Comparison of ENCODE assay signal across 24 mouse cellular contexts in the genomic region with DNA sequence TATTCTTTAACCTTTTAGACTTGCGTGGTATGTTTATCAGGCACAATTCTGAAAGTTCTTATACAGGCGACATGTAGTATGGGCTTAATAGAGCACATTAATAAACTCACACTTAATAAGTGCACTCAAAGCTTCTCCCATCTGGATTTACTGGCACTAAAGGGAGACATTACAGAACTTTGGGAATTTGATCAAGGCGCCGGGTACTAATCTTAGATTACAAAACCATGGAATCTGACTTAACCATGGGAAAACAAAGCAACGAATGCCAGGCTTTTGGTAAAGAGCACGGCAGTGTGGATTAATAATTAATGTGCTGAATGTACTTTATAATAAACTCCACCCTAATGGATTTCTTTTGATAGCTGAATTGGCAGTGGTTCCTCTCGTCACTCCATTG.
DNase-seq lines count a peak whose midpoint lies in the region; ATAC-seq and TF ChIP-seq lines count a peak whose summit lies in the region.
"Had no signal": no experiment of that assay in that cellular context is flagged by ENCODE, and none has a peak within 500 bp of the region (broad histone marks: within the 10 kb centered on the region; RNA-seq: fewer than 3 reads in every experiment).

No protein-coding gene starts in this region.

- H3K9ac ChIP-seq in liver, adult 2 months (ENCODE audit: low read depth, low read length): no peak overlapping the region
- no peak overlapping the region for H3K9ac ChIP-seq in liver, embryonic 11.5 days (ENCODE audit: low read depth, low read length)
- H3K9ac ChIP-seq in lung, postnatal 0 days (replicated peaks; ENCODE audit: low read depth): no peak overlapping the region
- no peak overlapping the region for H3K9ac ChIP-seq in hindbrain, embryonic 12.5 days
- H3K9ac ChIP-seq: forebrain, embryonic 13.5 days; heart, embryonic 13.5 days; hindbrain, embryonic 13.5 days had no signal

- TF ChIP-seq EP300 in lung, postnatal 0 days (IDR thresholded peaks at IDR 0.05): peak; percentile 45; the same call in 1 of the 2 replicates

- no peaks in the 10 kb centered on the region for H3K36me3 ChIP-seq in liver, adult 2 months (ENCODE audit: control insufficient read depth, insufficient read depth, low read length)
- H3K36me3 ChIP-seq in liver, embryonic 11.5 days (ENCODE audit: control insufficient read depth, insufficient read depth, low read length): no peaks in the 10 kb centered on the region
- H3K36me3 ChIP-seq in lung, postnatal 0 days (ENCODE audit: insufficient read depth, low read length): no peaks in the 10 kb centered on the region
- no peaks in the 10 kb centered on the region for H3K36me3 ChIP-seq in hindbrain, embryonic 12.5 days
- H3K36me3 ChIP-seq: forebrain, embryonic 10.5 days; heart, embryonic 10.5 days; heart, embryonic 13.5 days; hindbrain, embryonic 13.5 days had no signal

- no peak for TF ChIP-seq POLR2A in liver, adult 2 months (IDR thresholded peaks at IDR 0.05; ENCODE audit: extremely low read depth, insufficient read depth, low read length)

- H3K4me2 ChIP-seq in liver, embryonic 11.5 days: no peak overlapping the region
- H3K4me2 ChIP-seq in lung, postnatal 0 days (replicated peaks; ENCODE audit: low read depth, low read length): no peak overlapping the region
- H3K4me2 ChIP-seq in hindbrain, embryonic 12.5 days (replicated peaks): no peak overlapping the region
- H3K4me2 ChIP-seq: forebrain, embryonic 13.5 days; heart, embryonic 13.5 days; hindbrain, embryonic 13.5 days had no signal

- H3K4me1 ChIP-seq in liver, adult 2 months (ENCODE audit: control insufficient read depth, insufficient read depth, low read length): no peaks in the 10 kb centered on the region
- H3K4me1 ChIP-seq in liver, embryonic 11.5 days (replicated peaks; ENCODE audit: control insufficient read depth, insufficient read depth, low read length): no peaks in the 10 kb centered on the region
- no peaks in the 10 kb centered on the region for H3K4me1 ChIP-seq in lung, postnatal 0 days (ENCODE audit: insufficient read depth, low read depth, low read length)
- no peaks in the 10 kb centered on the region for H3K4me1 ChIP-seq in hindbrain, embryonic 12.5 days
- H3K4me1 ChIP-seq: forebrain, embryonic 10.5 days; forebrain, embryonic 13.5 days; heart, embryonic 10.5 days; hindbrain, embryonic 13.5 days had no signal

- H3K4me3 ChIP-seq in liver, adult 2 months (ENCODE audit: insufficient read depth, low read depth, low read length): no peak overlapping the region
- no peak overlapping the region for H3K4me3 ChIP-seq in liver, embryonic 11.5 days (ENCODE audit: low read depth, low read length)
- H3K4me3 ChIP-seq in lung, postnatal 0 days (ENCODE audit: low read depth, low read length): no peak overlapping the region
- no peak overlapping the region for H3K4me3 ChIP-seq in hindbrain, embryonic 12.5 days
- H3K4me3 ChIP-seq: forebrain, embryonic 10.5 days; forebrain, embryonic 13.5 days; heart, adult 2 months; heart, embryonic 10.5 days; heart, embryonic 13.5 days; hindbrain, embryonic 13.5 days had no signal

- H3K27ac ChIP-seq in liver, adult 2 months (replicated peaks; ENCODE audit: insufficient read depth, low read depth, low read length): no peak overlapping the region
- H3K27ac ChIP-seq in liver, embryonic 11.5 days (ENCODE audit: low read depth, low read length): no peak overlapping the region
- no peak overlapping the region for H3K27ac ChIP-seq in lung, postnatal 0 days (ENCODE audit: low read length)
- H3K27ac ChIP-seq in hindbrain, embryonic 12.5 days: no peak overlapping the region
- H3K27ac ChIP-seq: forebrain, embryonic 10.5 days; forebrain, embryonic 13.5 days; heart, adult 2 months; heart, embryonic 10.5 days; heart, embryonic 13.5 days; hindbrain, embryonic 13.5 days had no signal

- H3K79me2 ChIP-seq in liver, adult 2 months (ENCODE audit: control insufficient read depth, insufficient read depth, low read length): no peaks in the 10 kb centered on the region

- H3K27me3 ChIP-seq in liver, adult 2 months (ENCODE audit: control insufficient read depth, insufficient read depth, low read length): no peaks in the 10 kb centered on the region
- H3K27me3 ChIP-seq in liver, embryonic 11.5 days (replicated peaks; ENCODE audit: control insufficient read depth, insufficient read depth, low read length): no peaks in the 10 kb centered on the region
- no peaks in the 10 kb centered on the region for H3K27me3 ChIP-seq in lung, postnatal 0 days (replicated peaks; ENCODE audit: insufficient read depth, low read length)
- no peaks in the 10 kb centered on the region for H3K27me3 ChIP-seq in hindbrain, embryonic 12.5 days
- H3K27me3 ChIP-seq: forebrain, embryonic 13.5 days; heart, embryonic 13.5 days; hindbrain, embryonic 13.5 days had no signal

- no peak for ATAC-seq in liver, embryonic 11.5 days (replicated peaks; ENCODE audit: low FRiP score)
- peak; percentile 89 for ATAC-seq in lung, postnatal 0 days
- ATAC-seq in hindbrain, embryonic 12.5 days (ENCODE audit: low FRiP score): no peak
- ATAC-seq: activated CD4-positive, CD25-positive, alpha-beta regulatory T cell, adult 4 months; forebrain, embryonic 13.5 days; forebrain, embryonic 16.5 days; hindbrain, embryonic 16.5 days had no signal

- DNase-seq in liver, adult 2 months (ENCODE audit: extremely low read depth, low read depth, low spot score): peak; percentile 73
- no peak for DNase-seq in liver, embryonic 11.5 days (ENCODE audit: low spot score)
- DNase-seq in lung, postnatal 0 days (ENCODE audit: low spot score): peak; percentile 88
- peak; percentile 51 for DNase-seq in lung, postnatal 25 days (ENCODE audit: low spot score)
- DNase-seq in right cerebral cortex, postnatal 10 days (ENCODE audit: low spot score in 2 of 2): no peak
- DNase-seq: adrenal gland, adult 8-10 months; adrenal gland, postnatal 25 days; cerebellum, adult 11-12 months; cerebellum, adult 9-10 months; cerebellum, postnatal 14 days; gastrocnemius, postnatal 10 days; gastrocnemius, postnatal 36 days; heart, adult 2 months; heart, postnatal 14 days; heart, postnatal 4 days had no signal

- H3K9me3 ChIP-seq in liver, embryonic 11.5 days (ENCODE audit: control insufficient read depth, low read length): no peaks in the 10 kb centered on the region
- H3K9me3 ChIP-seq in lung, postnatal 0 days (ENCODE audit: low read length): no peaks in the 10 kb centered on the region
- H3K9me3 ChIP-seq in hindbrain, embryonic 12.5 days (replicated peaks): no peaks in the 10 kb centered on the region
- H3K9me3 ChIP-seq: heart, embryonic 10.5 days; heart, embryonic 13.5 days; hindbrain, embryonic 13.5 days had no signal

- 62% methylated on average over 7 of the region's 7 CpGs for WGBS in liver, adult 2 months
- 85% methylated on average over 7 of the region's 7 CpGs for WGBS in liver, embryonic 11.5 days
- 35% methylated on average over 7 of the region's 7 CpGs for WGBS in lung, postnatal 0 days
- WGBS in hindbrain, embryonic 12.5 days: 92% methylated on average over 7 of the region's 7 CpGs

- no peak for TF ChIP-seq CTCF in liver, adult 2 months (IDR thresholded peaks at IDR 0.05; ENCODE audit: low read depth, low read length)
- no peak for TF ChIP-seq CTCF in lung, postnatal 0 days (IDR thresholded peaks at IDR 0.05)

Comparison
In these comparisons a context has a peak if more than half of its experiments do, and no peak if none do; other contexts are left out.
1. DNase-seq: peak in liver, adult 2 months (single experiment), lung, postnatal 0 days (single experiment) and lung, postnatal 25 days (single experiment); none in liver, embryonic 11.5 days (single experiment) and right cerebral cortex, postnatal 10 days (0 of 2).